Mouse (Mus musculus) forebrain, embryonic 16.5 days (tissue): ENCODE measurements around the gene Phkg1. TPM values are rescaled to one million over a fixed set of nuclear protein-coding genes. Genes with fewer than 3 reads are reported as not detected.
"Not testable (repeated sequence)": the region's sequence is repeated elsewhere in the genome, so short reads cannot be mapped to it uniquely, and the experiment has no call there.

Experiments
- ATAC-seq: fragments of 200-750 bp; cut with Nextera tagmentation; 2 replicates; pipeline ENCODE4 v1.8.0; 2017; ENCODE audit warnings: mild to moderate bottlenecking, moderate library complexity
- H3K27ac ChIP-seq: fragments of 300-500 bp; sonication (generic); 2 replicates; pipeline ENCODE4 v1.5.1; 2014; ENCODE audit warnings: low read length, control low read depth
- H3K27me3 ChIP-seq: fragments of 300-500 bp; sonication (generic); replicated peaks from 2 replicates; pipeline ENCODE4 v1.6.1; 2014; ENCODE audit warnings: low read length; ENCODE audit not compliant: control insufficient read depth, insufficient read depth
- H3K36me3 ChIP-seq: fragments of 300-500 bp; sonication (generic); 2 replicates; pipeline ENCODE4 v1.6.1; 2014; ENCODE audit not compliant: control insufficient read depth, insufficient read depth
- H3K4me1 ChIP-seq: fragments of 300-500 bp; sonication (generic); replicated peaks from 2 replicates; pipeline ENCODE4 v1.6.1; 2014; ENCODE audit warnings: low read length; ENCODE audit not compliant: control insufficient read depth, insufficient read depth
- H3K4me2 ChIP-seq: fragments of 300-500 bp; sonication (generic); 2 replicates; pipeline ENCODE4 v1.6.1; 2014; ENCODE audit warnings: mild to moderate bottlenecking, low read length, control low read depth
- H3K4me3 ChIP-seq: fragments of 300-500 bp; sonication (generic); replicated peaks from 2 replicates; pipeline ENCODE4 v1.5.1; 2014; ENCODE audit warnings: mild to moderate bottlenecking, low read length, control low read depth
- H3K9ac ChIP-seq: fragments of 300-500 bp; sonication (generic); replicated peaks from 2 replicates; pipeline ENCODE4 v1.6.1; 2014; ENCODE audit warnings: low read depth, low read length, control low read depth
- H3K9me3 ChIP-seq: fragments of 300-500 bp; sonication (generic); 2 replicates; pipeline ENCODE4 v1.6.1; 2016; ENCODE audit warnings: low read length; ENCODE audit not compliant: control insufficient read depth
- WGBS: fragments of 180-500 bp; shearing (Covaris S2); extraction: QIAGEN DNeasy Blood & Tissue Kit; methylation state at CpG from one replicate; pipeline ENCODE4 v1.1.7; 2014; 5-methylcytosine and 5-hydroxymethylcytosine counted together
- polyA plus RNA-seq: library from polyadenylated mRNA; unstranded; fragments of >200 nt; fragmentation: Nextera tagmentation; extraction: Ambion mirVana; gene quantifications from 2 replicates; pipeline ENCODE4 v1.2.1, GENCODE M21; 2015

The Phkg1 gene
- polyA plus RNA-seq, 1 experiment from 2014 or later = 0.62 TPM

- H3K27me3 ChIP-seq = no peaks in the 10 kb centered on the region
- ATAC-seq = no peak
- H3K36me3 ChIP-seq = no peaks in the 10 kb centered on the region
- H3K9me3 ChIP-seq = no peaks in the 10 kb centered on the region
- no peak overlapping the region for H3K4me3 ChIP-seq
- no peak overlapping the region for H3K4me2 ChIP-seq
- 36% methylated on average over 9 of the region's 9 CpGs for WGBS
- 0 out of 2 replicates have a peak, but pooled peaks cover 2% of the 10 kb centered on the region for H3K4me1 ChIP-seq
- no peak overlapping the region for H3K27ac ChIP-seq
- no peak overlapping the region for H3K9ac ChIP-seq
Measured at GRCm38 (mm10) chr5:129929924-129930855, 31.8 kb upstream of the Phkg1 start.

GRCm38 (mm10) chr5:129925933-129926332, 27.6 kb upstream of the Phkg1 start:
- Histone ChIP-seq H3K4me1 (0 out of 2 replicates have a peak, but pooled peaks cover 2% of the 10 kb centered on the region), H3K4me2 (no peak overlapping the region), H3K36me3 (no peaks in the 10 kb centered on the region), H3K9ac (no peak overlapping the region), H3K4me3 (no peak overlapping the region), H3K27me3 (no peaks in the 10 kb centered on the region), H3K9me3 (no peaks in the 10 kb centered on the region), H3K27ac (no peak overlapping the region)
- WGBS = 81% methylated on average over 5 of the region's 5 CpGs
- no peak for ATAC-seq

- H3K27me3 ChIP-seq = no peaks in the 10 kb centered on the region
- 93% methylated on average over 8 of the region's 8 CpGs for WGBS
- H3K36me3 ChIP-seq = no peaks in the 10 kb centered on the region
- no peak overlapping the region for H3K27ac ChIP-seq
- H3K4me2 ChIP-seq = no peak overlapping the region
- H3K4me3 ChIP-seq = no peak overlapping the region
- ATAC-seq = no peak
- 0 out of 2 replicates have a peak, but pooled peaks cover 2% of the 10 kb centered on the region for H3K4me1 ChIP-seq
- no peaks in the 10 kb centered on the region for H3K9me3 ChIP-seq
- H3K9ac ChIP-seq = no peak overlapping the region
Measured at GRCm38 (mm10) chr5:129924820-129925452, 26.6 kb upstream of the Phkg1 start.

GRCm38 (mm10) chr5:129921972-129922371, 23.6 kb upstream of the Phkg1 start:
- Histone ChIP-seq H3K9ac (no peak overlapping the region), H3K4me3 (no peak overlapping the region), H3K27ac (no peak overlapping the region), H3K36me3 (no peaks in the 10 kb centered on the region), H3K4me1 (no peaks in the 10 kb centered on the region), H3K9me3 (no peaks in the 10 kb centered on the region), H3K27me3 (no peaks in the 10 kb centered on the region), H3K4me2 (no peak overlapping the region)
- ATAC-seq = no peak
- WGBS = 92% methylated on average over 4 of the region's 4 CpGs

GRCm38 (mm10) chr5:129919320-129919719, 21.0 kb upstream of the Phkg1 start:
- H3K4me2 ChIP-seq = no peak overlapping the region
- no peaks in the 10 kb centered on the region for H3K36me3 ChIP-seq
- H3K9me3 ChIP-seq = no peaks in the 10 kb centered on the region
- H3K4me3 ChIP-seq = no peak overlapping the region
- no peaks in the 10 kb centered on the region for H3K4me1 ChIP-seq
- 72% methylated on average over 8 of the region's 8 CpGs for WGBS
- ATAC-seq = no peak
- no peak overlapping the region for H3K27ac ChIP-seq
- no peaks in the 10 kb centered on the region for H3K27me3 ChIP-seq
- H3K9ac ChIP-seq = no peak overlapping the region

GRCm38 (mm10) chr5:129918752-129919151, 20.4 kb upstream of the Phkg1 start:
- Histone ChIP-seq H3K4me2 (no peak overlapping the region), H3K9me3 (no peaks in the 10 kb centered on the region), H3K9ac (no peak overlapping the region), H3K36me3 (no peaks in the 10 kb centered on the region), H3K4me1 (no peaks in the 10 kb centered on the region), H3K27ac (no peak overlapping the region), H3K27me3 (no peaks in the 10 kb centered on the region), H3K4me3 (no peak overlapping the region)
- no peak for ATAC-seq
- WGBS = 84% methylated on average over 9 of the region's 9 CpGs

GRCm38 (mm10) chr5:129918065-129918651, 19.8 kb upstream of the Phkg1 start:
- Histone ChIP-seq H3K4me1 (no peaks in the 10 kb centered on the region), H3K27me3 (no peaks in the 10 kb centered on the region), H3K4me2 (no peak overlapping the region), H3K9me3 (no peaks in the 10 kb centered on the region), H3K27ac (no peak overlapping the region), H3K9ac (no peak overlapping the region), H3K36me3 (no peaks in the 10 kb centered on the region), H3K4me3 (no peak overlapping the region)
- no peak for ATAC-seq
- 92% methylated on average over 24 of the region's 24 CpGs for WGBS

- H3K4me1 ChIP-seq, H3K9ac ChIP-seq, H3K9me3 ChIP-seq, ATAC-seq, H3K4me3 ChIP-seq, H3K27ac ChIP-seq, H3K27me3 ChIP-seq, H3K36me3 ChIP-seq, H3K4me2 ChIP-seq: not testable (repeated sequence)
- 87% methylated on average over 11 of the region's 11 CpGs for WGBS
Measured at GRCm38 (mm10) chr5:129915491-129915890, 17.1 kb upstream of the Phkg1 start.

- no peak overlapping the region for H3K4me2 ChIP-seq
- no peaks in the 10 kb centered on the region for H3K27me3 ChIP-seq
- H3K36me3 ChIP-seq = no peaks in the 10 kb centered on the region
- peaks cover 2% of the 10 kb centered on the region for H3K4me1 ChIP-seq
- H3K27ac ChIP-seq = no peak overlapping the region
- H3K4me3 ChIP-seq = no peak overlapping the region
- WGBS = 33% methylated on average over 2 of the region's 2 CpGs
- no peak for ATAC-seq
- H3K9ac ChIP-seq = no peak overlapping the region
- H3K9me3 ChIP-seq = no peaks in the 10 kb centered on the region
Measured at GRCm38 (mm10) chr5:129914024-129914423, 15.7 kb upstream of the Phkg1 start.
